Mouse (Mus musculus) heart, adult 11 months (tissue): ENCODE results near the gene Phc2.

Experiments
- DNase-seq: peaks from one replicate; pipeline ENCODE4 v3.0.0; 2022

Gene Phc2

DNA sequence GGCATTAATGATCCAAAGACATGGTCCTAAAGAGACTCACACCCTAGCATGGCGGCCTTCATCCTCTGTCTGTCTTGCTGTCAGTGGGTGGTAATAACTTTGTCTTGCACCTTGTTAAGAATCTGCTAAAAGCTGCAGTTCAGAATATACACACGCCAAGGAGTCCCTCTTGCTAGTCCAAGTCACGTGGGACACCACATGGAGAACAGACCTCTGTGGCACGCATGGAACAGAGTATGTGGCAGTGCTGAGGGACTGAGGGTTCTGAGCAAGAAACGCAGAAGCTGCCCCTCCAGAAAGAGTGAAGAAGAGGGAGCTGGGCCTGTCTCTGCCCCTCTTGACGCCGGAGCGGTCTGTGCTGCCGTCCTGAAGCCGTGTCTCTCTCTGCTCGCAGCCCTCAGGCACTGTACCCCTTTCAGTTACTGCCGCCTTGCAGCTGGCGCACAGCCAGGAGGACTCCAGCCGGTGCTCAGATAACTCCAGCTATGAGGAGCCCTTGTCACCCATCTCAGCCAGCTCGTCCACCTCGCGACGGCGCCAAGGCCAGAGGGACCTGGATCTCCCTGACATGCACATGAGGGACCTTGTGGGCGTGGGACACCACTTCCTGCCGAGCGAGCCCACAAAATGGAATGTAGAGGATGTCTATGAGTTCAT lies 93.2 kb downstream of the Phc2 start:
- DNase-seq = peak; percentile 92

- peak; percentile 88 for DNase-seq
These were observed 93.8 kb downstream of the Phc2 start for GRCm38 (mm10) chr4:128748309-128748708.

DNA sequence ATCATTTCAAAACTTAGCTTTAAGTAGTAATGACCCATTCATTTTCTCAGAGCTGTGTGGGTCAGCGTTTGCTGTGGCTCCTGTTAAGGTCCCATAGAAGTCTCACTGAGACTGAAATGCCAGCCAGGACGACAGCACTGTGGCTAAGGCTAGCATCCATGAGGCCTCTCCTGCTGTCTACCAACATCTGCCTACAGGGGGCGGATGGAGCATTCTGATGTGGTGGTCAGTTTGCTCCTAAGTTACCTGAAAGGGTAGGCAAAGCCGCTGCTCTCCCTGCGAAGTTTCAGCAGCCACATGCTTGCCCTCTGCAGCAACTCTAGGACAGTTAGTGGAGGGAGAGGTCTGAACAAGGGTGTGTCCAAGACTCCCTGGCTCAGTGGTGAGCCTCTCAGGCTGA lies 96.5 kb downstream of the Phc2 start:
- DNase-seq = peak; percentile 78

GRCm38 (mm10) chr4:128752031-128752757 lies 97.7 kb downstream of the Phc2 start:
- peak; percentile 85 for DNase-seq

- peak; percentile 78 for DNase-seq
These were observed 99.1 kb downstream of the Phc2 start for GRCm38 (mm10) chr4:128753571-128753970.

GRCm38 (mm10) chr4:128755064-128755463 lies 100.6 kb downstream of the Phc2 start, which contains the start of gene A3galt2:
Gene A3galt2, plus strand, starts transcription at chr4:128755364.
- peak; percentile 81 for DNase-seq

DNA sequence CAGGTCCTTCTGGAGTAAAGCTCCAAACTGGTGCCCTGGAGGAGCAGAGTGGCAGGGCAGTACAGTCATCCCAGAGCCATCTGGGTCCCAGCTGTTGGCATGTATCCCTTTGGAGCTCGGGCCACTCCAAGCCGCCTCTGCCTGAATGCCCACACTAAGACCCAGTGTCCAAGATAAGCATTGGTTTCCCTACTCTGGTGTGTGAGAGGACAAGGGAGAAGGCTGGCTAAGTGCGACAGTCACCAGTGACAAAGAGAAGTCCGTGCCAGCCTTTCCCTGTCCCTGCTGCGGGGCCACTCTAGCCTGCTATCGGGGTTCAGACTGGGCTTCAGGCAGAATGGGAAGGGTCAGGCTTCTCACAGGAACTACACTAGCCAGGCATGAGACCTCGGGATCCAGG lies 101.4 kb downstream of the Phc2 start:
- DNase-seq = peak; percentile 87

- DNase-seq = peak; percentile 62
These were observed 104.7 kb downstream of the Phc2 start for GRCm38 (mm10) chr4:128759214-128759613.

GRCm38 (mm10) chr4:128760029-128760428 lies 105.5 kb downstream of the Phc2 start:
- no peak for DNase-seq

DNA sequence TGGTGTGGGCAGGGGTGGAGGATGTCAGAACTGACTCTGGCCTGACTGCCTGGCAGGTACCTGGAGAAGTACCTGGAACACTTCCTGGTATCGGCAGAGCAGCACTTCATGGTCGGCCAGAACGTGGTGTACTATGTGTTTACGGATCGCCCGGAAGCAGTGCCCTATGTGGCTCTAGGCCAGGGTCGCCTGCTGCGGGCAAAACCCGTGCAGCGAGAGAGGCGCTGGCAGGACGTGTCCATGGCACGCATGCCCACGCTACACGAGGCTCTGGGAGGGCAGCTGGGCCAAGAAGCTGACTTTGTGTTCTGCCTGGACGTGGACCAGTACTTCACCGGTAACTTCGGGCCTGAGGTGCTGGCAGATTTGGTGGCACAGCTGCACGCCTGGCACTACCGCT lies 112.4 kb downstream of the Phc2 start:
- DNase-seq = peak; percentile 85

- DNase-seq = peak; percentile 95
These were observed 113.6 kb downstream of the Phc2 start for GRCm38 (mm10) chr4:128768120-128768519.

DNA sequence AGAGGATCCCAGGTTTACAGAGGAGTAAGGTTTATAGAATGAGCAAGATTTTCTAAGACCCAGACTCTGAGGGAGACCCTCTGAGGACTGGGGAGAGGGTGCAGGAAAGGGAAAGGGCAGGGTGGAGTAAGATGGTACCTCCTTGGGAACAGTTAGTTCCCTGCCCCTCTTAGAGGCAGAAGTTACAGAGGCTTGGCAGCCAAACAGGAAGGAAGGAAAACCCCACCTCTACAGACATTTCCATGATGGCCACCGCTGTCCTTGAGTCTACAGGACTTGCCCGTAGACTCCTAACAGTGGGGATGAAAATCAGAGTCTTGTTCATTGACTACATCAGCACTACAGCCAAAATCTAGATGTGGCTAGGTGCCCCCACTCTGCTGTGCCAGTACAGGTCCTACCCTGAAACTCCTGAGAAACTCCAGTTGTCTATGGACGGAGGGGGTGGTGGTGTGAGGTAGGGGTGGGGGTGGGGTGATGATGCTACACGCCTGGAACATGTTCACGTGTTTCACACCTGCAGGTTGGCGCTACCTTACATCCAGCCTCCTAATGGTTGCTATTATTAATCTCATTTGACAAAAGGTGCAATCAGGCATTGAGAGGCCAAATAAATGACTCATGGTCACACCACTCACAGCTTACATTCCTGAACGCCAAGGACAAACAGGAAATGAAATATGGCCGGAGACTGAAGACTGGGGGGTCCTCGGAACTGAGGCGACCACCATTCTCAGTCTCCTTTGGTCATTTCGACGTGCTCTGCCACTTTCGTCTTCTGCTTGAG lies 115.3 kb downstream of the Phc2 start:
- peak; percentile 92 for DNase-seq

GRCm38 (mm10) chr4:128770698-128771097 lies 116.2 kb downstream of the Phc2 start:
- peak; percentile 81 for DNase-seq

DNA sequence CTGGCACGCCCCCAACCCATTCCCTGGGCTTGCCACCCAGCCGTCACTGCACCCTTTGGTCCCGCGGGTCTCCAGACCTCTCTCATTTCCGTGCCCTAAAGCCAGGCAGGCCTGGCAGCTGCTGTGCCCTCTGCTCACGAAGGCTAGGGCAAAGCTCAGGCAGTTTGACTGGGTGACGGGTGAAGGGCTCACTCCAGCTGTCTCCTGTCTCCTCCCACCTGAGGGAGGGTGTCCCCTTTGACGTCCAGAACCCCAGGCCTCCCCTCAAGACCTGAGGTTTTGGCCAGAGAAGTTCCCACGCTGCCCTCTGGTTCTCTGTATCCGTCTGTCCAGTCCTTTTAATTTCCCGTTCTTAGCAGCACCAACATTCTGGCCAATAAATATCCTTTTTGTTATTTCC lies 119.3 kb downstream of the Phc2 start:
- peak; percentile 77 for DNase-seq

DNA sequence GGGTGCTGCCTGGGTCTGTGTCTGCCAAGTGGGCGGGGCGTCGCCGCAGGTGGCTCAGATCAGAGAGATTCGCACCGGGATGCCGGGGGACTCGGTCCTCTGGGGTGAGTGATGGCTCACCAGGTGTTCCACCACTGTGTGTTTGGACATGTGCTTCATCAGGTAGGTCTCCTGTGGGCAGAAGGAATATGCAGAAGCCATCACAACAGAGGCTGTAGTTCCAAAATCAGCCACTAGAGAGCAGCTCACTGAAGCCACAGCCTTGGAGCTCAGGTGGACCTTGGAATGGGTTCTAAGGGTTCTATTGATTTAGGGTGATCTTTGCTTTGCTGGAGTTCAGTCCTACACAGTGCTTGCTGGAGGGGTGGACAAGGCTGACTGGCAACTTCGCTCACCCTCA lies 120.0 kb downstream of the Phc2 start:
- DNase-seq = peak; percentile 94

DNA sequence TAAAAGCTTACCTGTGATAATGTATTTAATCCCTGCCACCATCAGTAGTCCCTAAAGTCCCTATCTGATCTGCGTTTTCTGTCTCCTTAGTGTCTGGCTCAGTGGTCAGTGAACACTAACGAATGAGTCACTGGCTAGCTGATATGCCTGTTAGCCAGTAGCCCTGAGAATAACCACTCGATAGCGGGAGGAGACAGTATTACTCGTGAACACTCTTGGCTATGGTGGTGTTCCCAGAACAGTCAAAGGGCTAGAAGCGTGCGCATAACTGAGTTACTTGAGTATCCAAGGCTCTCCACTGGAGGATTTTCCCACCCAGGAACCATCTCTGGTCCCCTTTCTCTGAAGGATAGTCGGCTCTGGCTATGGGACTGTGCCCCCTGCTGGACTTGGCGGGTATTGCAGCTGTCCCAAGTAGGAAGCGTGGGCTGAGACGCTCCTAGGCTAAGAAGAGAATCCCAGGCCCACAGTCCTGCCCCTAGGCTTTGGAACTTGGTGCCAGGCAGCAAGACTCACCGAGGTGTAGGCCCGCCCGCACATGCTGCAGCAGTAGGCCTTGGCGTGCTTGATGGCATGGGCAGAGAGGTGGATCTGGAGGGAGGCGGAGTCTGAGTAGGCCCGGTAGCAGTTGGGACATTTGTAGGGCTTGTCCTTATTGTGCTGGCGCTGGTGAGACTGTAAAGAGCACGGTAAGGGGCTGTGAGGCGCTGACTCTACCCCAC lies 122.2 kb downstream of the Phc2 start:
- DNase-seq = peak; percentile 95

DNA sequence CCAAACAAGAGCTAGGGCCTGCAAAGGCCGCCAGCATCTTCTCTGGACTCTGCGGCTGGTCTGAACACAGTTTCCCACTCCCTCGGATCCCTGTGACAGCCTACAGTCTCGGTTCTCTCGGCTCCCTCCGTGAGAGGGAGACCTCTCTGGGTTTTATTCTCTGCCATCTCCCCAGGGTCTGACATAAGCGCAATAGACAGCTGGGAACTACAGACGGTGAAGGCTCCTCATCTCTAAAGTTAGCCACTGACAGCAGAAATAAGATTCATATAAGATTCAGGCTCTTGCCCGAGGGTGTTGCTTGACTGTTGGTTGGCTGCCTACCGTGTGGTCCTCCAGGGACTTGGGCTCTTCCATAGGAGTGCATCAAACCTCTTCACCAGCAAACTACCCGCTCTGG lies 123.1 kb downstream of the Phc2 start:
- DNase-seq = no peak

DNA sequence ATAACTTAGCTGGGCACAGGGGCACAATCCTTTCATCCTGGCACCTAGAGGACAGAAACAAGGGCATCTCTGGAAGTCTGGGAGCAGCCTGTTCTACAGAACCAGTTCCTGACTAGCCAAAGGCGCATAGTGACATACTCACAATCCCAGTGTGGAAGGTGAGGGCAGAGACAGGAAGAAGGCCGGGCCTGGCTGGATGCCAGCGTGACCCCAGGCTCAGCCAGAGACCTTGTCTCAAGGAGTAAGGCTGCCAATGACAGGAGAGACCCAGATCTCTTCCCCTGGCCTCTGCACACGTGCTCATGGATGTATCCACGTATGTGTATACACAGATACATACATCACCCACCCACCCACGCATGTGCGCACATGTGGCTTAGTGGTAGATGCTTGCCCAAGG lies 127.5 kb downstream of the Phc2 start:
- DNase-seq = no peak

- DNase-seq = no peak
These were observed 128.1 kb downstream of the Phc2 start for GRCm38 (mm10) chr4:128782645-128783044.

GRCm38 (mm10) chr4:128784950-128785631 lies 130.6 kb downstream of the Phc2 start:
- DNase-seq = no peak

GRCm38 (mm10) chr4:128785921-128786654 lies 131.6 kb downstream of the Phc2 start:
- DNase-seq = peak; percentile 88
